Mouse (Mus musculus): Measurements from ENCODE around the gene Sec24a. TPM values are rescaled to one million over a fixed set of nuclear protein-coding genes. Genes with fewer than 3 reads are reported as not detected.

Sec24a gene
- 21.1 and 22.8 TPM in 2 replicates for polyA plus RNA-seq (2014; fragmentation: Nextera tagmentation; extraction: Ambion mirVana)

GRCm38 (mm10) chr11:51763213-51763907, at the start of gene Sec24a, which contains the start of gene Sar1b:
Gene Sec24a, minus strand, starts transcription at chr11:51763634.
Gene Sar1b, plus strand, starts transcription at chr11:51763687.
- H3K27ac ChIP-seq (ENCODE audit: low read depth, low read length) = no peak within 1 kb of the TSS

GRCm38 (mm10) chr11:51812022-51812546, 48.6 kb upstream of the Sec24a start:
- Histone ChIP-seq H3K9ac (replicated peaks; ENCODE audit: low read depth, low read length) (no peak overlapping the region), H3K4me2 (ENCODE audit: low read depth, low read length) (no peak overlapping the region), H3K36me3 (ENCODE audit: control insufficient read depth, insufficient read depth, low read length) (no peaks in the 10 kb centered on the region), H3K9me3 (ENCODE audit: control insufficient read depth, low read length) (no peaks in the 10 kb centered on the region), H3K4me3 (ENCODE audit: low read depth, low read length) (no peak overlapping the region), H3K4me1 (ENCODE audit: control insufficient read depth, insufficient read depth, low read length) (no peaks in the 10 kb centered on the region), H3K27ac (ENCODE audit: low read depth, low read length) (no peak overlapping the region), H3K27me3 (ENCODE audit: control insufficient read depth, insufficient read depth, low read length) (no peaks in the 10 kb centered on the region)
- ATAC-seq (ENCODE audit: low read depth) = no peak
- WGBS = 87% methylated on average over 8 of the region's 8 CpGs

More at GRCm38 (mm10) chr11:51763213-51763907, at the start of gene Sec24a, which contains the start of gene Sar1b:
- peaks cover 12% of the 10 kb centered on the region; the same call in 1 of the 2 replicates for H3K4me1 ChIP-seq (ENCODE audit: control insufficient read depth, insufficient read depth, low read length)
- peak within 1 kb of the TSS; percentile 92 for H3K4me2 ChIP-seq (ENCODE audit: low read depth, low read length)
- peak; percentile 98 for ATAC-seq (ENCODE audit: low read depth)
- no peaks in the 10 kb centered on the region for H3K36me3 ChIP-seq (ENCODE audit: control insufficient read depth, insufficient read depth, low read length)
- no peaks in the 10 kb centered on the region for H3K27me3 ChIP-seq (ENCODE audit: control insufficient read depth, insufficient read depth, low read length)
- peak within 1 kb of the TSS; percentile 73 for H3K9ac ChIP-seq (replicated peaks; ENCODE audit: low read depth, low read length)
- H3K4me3 ChIP-seq (ENCODE audit: low read depth, low read length) = peak within 1 kb of the TSS; percentile 76
- H3K9me3 ChIP-seq (ENCODE audit: control insufficient read depth, low read length) = no peaks in the 10 kb centered on the region
- 1% methylated on average over 30 of the region's 30 CpGs for WGBS

GRCm38 (mm10) chr11:51811230-51811629, 47.8 kb upstream of the Sec24a start:
- H3K27ac ChIP-seq (ENCODE audit: low read depth, low read length) = no peak overlapping the region
- H3K4me1 ChIP-seq (ENCODE audit: control insufficient read depth, insufficient read depth, low read length) = no peaks in the 10 kb centered on the region
- H3K36me3 ChIP-seq (ENCODE audit: control insufficient read depth, insufficient read depth, low read length) = no peaks in the 10 kb centered on the region
- H3K9me3 ChIP-seq (ENCODE audit: control insufficient read depth, low read length) = no peaks in the 10 kb centered on the region
- H3K4me2 ChIP-seq (ENCODE audit: low read depth, low read length) = no peak overlapping the region
- 85% methylated on average over 4 of the region's 4 CpGs for WGBS
- no peak overlapping the region for H3K9ac ChIP-seq (replicated peaks; ENCODE audit: low read depth, low read length)
- H3K4me3 ChIP-seq (ENCODE audit: low read depth, low read length) = no peak overlapping the region
- ATAC-seq (ENCODE audit: low read depth) = no peak
- no peaks in the 10 kb centered on the region for H3K27me3 ChIP-seq (ENCODE audit: control insufficient read depth, insufficient read depth, low read length)

DNA sequence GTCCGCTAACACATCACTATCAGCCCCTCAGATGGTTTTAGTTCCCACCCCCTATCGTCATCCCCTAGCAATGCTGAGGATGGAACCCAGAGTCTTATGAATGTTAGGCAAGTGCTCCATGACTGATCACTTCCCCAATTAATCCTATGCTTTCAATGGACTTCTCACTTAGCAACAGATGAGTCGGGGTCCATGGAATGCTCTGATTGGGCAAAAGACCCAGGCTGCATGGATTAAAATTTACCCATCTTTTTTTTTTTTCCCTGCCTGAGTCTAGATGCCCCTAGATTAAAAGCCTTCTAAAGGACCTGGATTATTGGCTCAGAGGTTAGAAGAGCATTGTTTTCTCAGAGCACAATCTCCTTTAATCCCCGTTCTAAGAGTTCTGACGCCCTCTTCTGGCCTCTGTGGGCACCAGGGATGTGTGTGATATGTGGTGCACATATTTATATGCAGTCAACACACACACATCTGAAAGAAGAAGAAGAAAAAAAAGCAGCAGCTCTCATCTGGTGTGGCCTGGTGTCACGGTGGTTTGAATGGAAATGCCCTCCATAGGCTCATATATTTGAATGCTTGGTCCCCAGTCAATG, 46.3 kb upstream of the Sec24a start:
- Histone ChIP-seq H3K4me2 (ENCODE audit: low read depth, low read length) (no peak overlapping the region), H3K9me3 (ENCODE audit: control insufficient read depth, low read length) (no peaks in the 10 kb centered on the region), H3K9ac (replicated peaks; ENCODE audit: low read depth, low read length) (no peak overlapping the region), H3K27me3 (ENCODE audit: control insufficient read depth, insufficient read depth, low read length) (no peaks in the 10 kb centered on the region), H3K27ac (ENCODE audit: low read depth, low read length) (no peak overlapping the region), H3K4me3 (ENCODE audit: low read depth, low read length) (no peak overlapping the region), H3K36me3 (ENCODE audit: control insufficient read depth, insufficient read depth, low read length) (no peaks in the 10 kb centered on the region), H3K4me1 (ENCODE audit: control insufficient read depth, insufficient read depth, low read length) (no peaks in the 10 kb centered on the region)
- WGBS = 67% methylated on average over 6 of the region's 6 CpGs
- no peak for ATAC-seq (ENCODE audit: low read depth)

DNA sequence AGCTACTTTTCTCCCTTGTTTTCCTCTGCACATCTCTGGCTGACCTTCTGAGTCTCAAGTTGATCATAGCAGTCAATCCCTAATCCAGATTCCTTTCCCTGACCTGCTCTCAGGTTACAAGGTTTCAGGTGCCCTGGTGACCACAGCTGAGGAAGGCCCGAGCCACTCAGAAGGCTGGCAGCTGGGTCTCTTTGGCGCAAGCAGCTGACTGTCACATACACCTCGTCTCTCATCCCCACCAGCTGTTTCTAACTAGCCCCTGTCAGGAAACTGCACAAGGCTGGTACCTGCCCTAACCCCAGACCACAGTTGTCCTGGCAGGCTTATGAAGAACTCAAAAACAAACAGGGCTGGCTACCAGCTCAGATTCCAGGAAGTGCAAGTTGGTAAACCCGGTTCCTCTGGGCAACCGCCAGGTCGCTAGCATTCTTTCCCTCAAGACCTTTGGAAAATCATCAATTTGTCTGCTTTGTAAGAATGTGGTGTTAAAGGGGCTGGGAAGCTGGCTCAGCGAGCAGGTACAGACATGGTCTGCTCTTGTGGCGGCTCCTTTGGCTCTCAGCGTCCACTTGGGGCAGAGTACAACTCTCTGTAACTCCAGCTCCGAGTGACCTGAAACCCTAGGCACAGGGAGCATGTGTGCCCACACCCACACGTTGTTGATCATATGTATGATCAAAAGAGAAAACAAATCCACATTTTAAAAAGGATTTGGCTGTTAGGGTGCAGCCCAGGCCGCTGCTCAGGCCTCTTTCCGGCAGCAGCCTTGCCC, 43.9 kb upstream of the Sec24a start:
- Histone ChIP-seq H3K4me3 (ENCODE audit: low read depth, low read length) (no peak overlapping the region), H3K27ac (ENCODE audit: low read depth, low read length) (no peak overlapping the region), H3K36me3 (ENCODE audit: control insufficient read depth, insufficient read depth, low read length) (no peaks in the 10 kb centered on the region), H3K4me1 (ENCODE audit: control insufficient read depth, insufficient read depth, low read length) (no peaks in the 10 kb centered on the region), H3K9ac (replicated peaks; ENCODE audit: low read depth, low read length) (no peak overlapping the region), H3K27me3 (ENCODE audit: control insufficient read depth, insufficient read depth, low read length) (no peaks in the 10 kb centered on the region), H3K9me3 (ENCODE audit: control insufficient read depth, low read length) (no peaks in the 10 kb centered on the region), H3K4me2 (ENCODE audit: low read depth, low read length) (no peak overlapping the region)
- WGBS = 56% methylated on average over 13 of the region's 13 CpGs
- no peak for ATAC-seq (ENCODE audit: low read depth)

- Histone ChIP-seq H3K27me3 (ENCODE audit: control insufficient read depth, insufficient read depth, low read length) (no peaks in the 10 kb centered on the region), H3K9ac (replicated peaks; ENCODE audit: low read depth, low read length) (peak overlapping the region; percentile 51; the same call in 1 of the 2 replicates), H3K4me1 (ENCODE audit: control insufficient read depth, insufficient read depth, low read length) (no peaks in the 10 kb centered on the region), H3K9me3 (ENCODE audit: control insufficient read depth, low read length) (no peaks in the 10 kb centered on the region), H3K4me3 (ENCODE audit: low read depth, low read length) (peak overlapping the region; percentile 43), H3K4me2 (ENCODE audit: low read depth, low read length) (peak overlapping the region; percentile 68), H3K36me3 (ENCODE audit: control insufficient read depth, insufficient read depth, low read length) (no peaks in the 10 kb centered on the region), H3K27ac (ENCODE audit: low read depth, low read length) (0 out of 2 replicates have a peak overlapping the region, but pooled peaks have one; percentile 44)
- peak; percentile 84 for ATAC-seq (ENCODE audit: low read depth)
- 22% methylated on average over 17 of the region's 17 CpGs for WGBS
Observed at GRCm38 (mm10) chr11:51805221-51805981, 42.0 kb upstream of the Sec24a start.

DNA sequence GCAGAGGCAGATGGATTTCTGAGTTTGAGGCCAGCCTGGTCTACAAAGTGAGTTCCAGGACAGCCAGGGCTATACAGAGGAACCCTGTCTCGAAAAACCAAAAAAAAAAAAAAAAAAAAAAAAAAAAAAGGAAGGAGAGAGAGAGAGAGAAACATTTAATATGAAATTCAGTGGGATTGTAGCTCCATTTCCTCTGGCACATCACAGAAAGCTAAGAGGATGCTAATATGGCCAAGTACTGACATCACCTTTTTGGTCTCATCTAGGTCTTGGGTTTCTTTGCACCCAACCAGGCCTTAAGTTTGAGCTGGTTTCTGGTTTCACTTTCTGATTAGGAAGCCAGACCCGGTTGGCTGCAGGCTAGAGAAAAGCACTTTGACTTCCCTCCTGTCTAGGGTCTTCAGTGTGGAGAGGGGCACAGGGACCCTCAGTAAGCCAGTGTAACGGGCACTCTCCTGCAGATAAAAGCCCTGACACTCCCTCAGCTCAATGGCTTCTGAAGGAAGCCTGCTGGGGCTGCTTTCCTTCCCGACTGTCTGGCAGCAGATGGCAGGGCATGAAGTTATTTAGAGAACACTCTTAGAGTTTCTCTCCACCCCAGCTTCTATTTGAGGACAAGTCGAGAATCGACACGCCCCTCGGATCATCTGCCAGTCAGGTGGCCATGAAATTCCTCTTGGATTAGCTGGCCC, 37.3 kb upstream of the Sec24a start:
- no peaks in the 10 kb centered on the region for H3K4me1 ChIP-seq (ENCODE audit: control insufficient read depth, insufficient read depth, low read length)
- 46% methylated on average over 7 of the region's 8 CpGs for WGBS
- no peaks in the 10 kb centered on the region for H3K36me3 ChIP-seq (ENCODE audit: control insufficient read depth, insufficient read depth, low read length)
- H3K4me3 ChIP-seq (ENCODE audit: low read depth, low read length) = no peak overlapping the region
- H3K9ac ChIP-seq (replicated peaks; ENCODE audit: low read depth, low read length) = no peak overlapping the region
- no peak for ATAC-seq (ENCODE audit: low read depth)
- no peak overlapping the region for H3K27ac ChIP-seq (ENCODE audit: low read depth, low read length)
- H3K4me2 ChIP-seq (ENCODE audit: low read depth, low read length) = no peak overlapping the region
- no peaks in the 10 kb centered on the region for H3K27me3 ChIP-seq (ENCODE audit: control insufficient read depth, insufficient read depth, low read length)
- H3K9me3 ChIP-seq (ENCODE audit: control insufficient read depth, low read length) = no peaks in the 10 kb centered on the region

DNA sequence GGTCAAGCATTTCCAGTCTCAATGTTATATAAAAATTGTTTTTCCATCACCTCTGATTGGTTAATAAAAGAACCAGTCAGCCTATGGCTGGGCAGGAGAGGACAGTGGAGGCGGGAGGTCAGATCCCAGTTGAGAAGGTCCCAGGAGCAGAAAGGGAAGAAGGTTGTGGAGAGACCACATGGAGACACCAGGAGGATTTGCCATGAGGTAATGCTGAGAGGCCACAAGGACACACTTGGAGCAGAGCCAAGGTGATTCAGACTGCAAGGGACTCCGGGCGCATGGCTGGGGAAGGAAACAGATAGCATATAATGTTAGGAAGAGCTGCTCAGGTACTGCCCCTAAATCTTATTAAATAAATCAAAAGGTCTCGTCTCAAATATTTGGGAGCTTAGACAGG, 32.8 kb upstream of the Sec24a start:
- no peaks in the 10 kb centered on the region for H3K9me3 ChIP-seq (ENCODE audit: control insufficient read depth, low read length)
- no peak overlapping the region for H3K9ac ChIP-seq (replicated peaks; ENCODE audit: low read depth, low read length)
- 81% methylated on average over 4 of the region's 4 CpGs for WGBS
- no peaks in the 10 kb centered on the region for H3K4me1 ChIP-seq (ENCODE audit: control insufficient read depth, insufficient read depth, low read length)
- H3K27me3 ChIP-seq (ENCODE audit: control insufficient read depth, insufficient read depth, low read length) = no peaks in the 10 kb centered on the region
- ATAC-seq (ENCODE audit: low read depth) = no peak
- H3K4me3 ChIP-seq (ENCODE audit: low read depth, low read length) = no peak overlapping the region
- H3K36me3 ChIP-seq (ENCODE audit: control insufficient read depth, insufficient read depth, low read length) = peaks cover 6% of the 10 kb centered on the region
- H3K4me2 ChIP-seq (ENCODE audit: low read depth, low read length) = no peak overlapping the region
- H3K27ac ChIP-seq (ENCODE audit: low read depth, low read length) = no peak overlapping the region
